Mouse (Mus musculus) left cerebral cortex, postnatal 25 days (tissue): ENCODE measurements around the gene Cyb5rl. TPM values are rescaled to one million over a fixed set of nuclear protein-coding genes. Genes with fewer than 3 reads are reported as not detected.
A peak's percentile ranks its signal among the peaks of the same experiment; 100 is the strongest.

Experiments
- DNase-seq, 2 experiments: peaks; one replicate each; pipeline ENCODE4 v3.0.0; 2022; ENCODE audit warnings: low spot score in 2 of 2, mixed read lengths in 1 of 2
- intact Hi-C: fragments of 180-260 bp; cut with DNase I; formaldehyde crosslinking; loops from one replicate; pipeline ENCODE4 v1.15.1; 2025
- total RNA-seq, 2 experiments: library from RNA; stranded (reverse); gene quantifications; 2 replicates each; pipeline ENCODE4 v1.2.3; 2021

Cyb5rl gene
- 1 to 10 TPM; 6.5 to 7.4 TPM for total RNA-seq

- intact Hi-C loops: no loop called here
- DNase-seq: peak; percentile 96 to 99
These were observed at the start of gene Cyb5rl, which contains the start of gene Mrpl37 for GRCm38 (mm10) chr4:107066252-107067124. Gene Cyb5rl, plus strand, starts transcription at chr4:107066988. Gene Mrpl37, minus strand, starts transcription at chr4:107066868.

DNA sequence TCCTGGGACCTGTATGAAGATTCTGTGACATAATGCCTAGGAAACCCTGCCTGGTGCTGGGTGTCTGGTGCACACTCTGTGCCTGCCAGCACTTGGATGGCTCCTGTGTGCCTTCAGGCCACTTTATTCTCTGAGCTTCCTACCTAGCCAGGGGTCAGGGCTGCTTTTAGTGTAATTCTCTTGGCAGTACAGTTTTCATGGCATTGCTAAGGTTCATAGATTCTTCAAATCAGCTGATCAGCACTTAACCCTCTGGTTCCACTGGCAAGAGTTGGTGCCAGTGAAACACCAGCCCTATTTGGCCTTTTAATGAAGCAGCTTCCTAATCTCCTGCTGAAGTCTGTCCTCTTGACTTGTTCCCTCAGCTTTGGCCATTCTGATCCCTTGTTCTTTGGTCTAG lies 49.5 kb upstream of the Cyb5rl start:
- no peak for DNase-seq
- intact Hi-C loops: no loop called here

DNA sequence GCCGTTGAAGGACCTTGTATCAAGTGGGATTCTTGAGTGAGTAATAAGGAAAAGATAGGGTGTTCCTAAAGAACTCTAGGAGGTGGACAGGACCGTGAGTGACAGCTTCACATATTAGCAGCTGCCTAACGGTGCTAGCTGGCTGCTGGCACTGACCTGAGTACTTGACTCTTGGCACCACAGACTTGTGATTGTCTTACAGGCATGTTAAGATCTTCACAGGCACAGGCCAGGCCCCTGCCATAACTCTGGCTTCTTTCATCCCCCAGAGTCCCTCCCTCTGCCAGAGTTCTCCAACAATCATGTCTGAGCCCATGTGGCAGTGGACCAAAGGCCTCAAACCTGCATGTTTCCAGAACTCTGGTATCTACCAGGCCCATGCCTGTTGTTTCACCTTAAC lies 48.3 kb upstream of the Cyb5rl start:
- intact Hi-C loops: no loop called here
- no peak for DNase-seq

- intact Hi-C loops: no loop called here
- DNase-seq: peak; percentile 57 to 80
These were observed 47.8 kb upstream of the Cyb5rl start for GRCm38 (mm10) chr4:107019027-107019426.

DNA sequence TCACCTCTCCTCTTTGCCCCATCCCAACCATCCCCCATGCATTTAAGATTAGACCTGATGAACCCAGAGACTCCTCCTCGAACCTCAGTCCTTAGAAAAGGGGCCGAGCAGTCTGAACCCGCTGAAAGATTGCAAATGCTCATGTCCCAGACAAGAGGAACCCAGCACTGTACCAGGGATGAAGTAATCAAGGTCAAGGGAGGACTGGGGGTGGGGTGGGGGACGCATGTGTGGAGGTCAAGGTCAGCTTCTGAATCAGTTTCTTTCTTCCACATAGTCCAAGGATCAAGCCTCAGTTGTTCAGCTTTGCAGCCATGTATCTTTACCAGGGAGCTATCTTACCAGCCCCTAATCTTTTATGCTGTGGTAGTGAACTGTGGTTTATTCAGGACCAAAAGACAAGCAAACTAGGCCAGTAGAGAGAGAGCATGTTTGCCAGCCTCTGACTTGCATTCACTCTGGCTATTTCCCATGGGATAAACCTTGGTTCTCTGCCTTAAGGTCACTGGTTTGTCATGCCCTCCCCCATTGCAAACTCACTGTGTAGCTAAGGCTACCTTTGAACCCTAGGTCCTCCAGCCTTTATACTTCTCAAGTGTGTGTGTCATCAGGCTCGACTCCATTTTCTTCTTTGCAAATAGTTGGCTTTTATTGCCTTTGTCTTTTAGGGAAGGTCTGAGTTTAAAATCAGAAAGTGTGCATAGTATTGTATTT lies 46.3 kb upstream of the Cyb5rl start:
- DNase-seq: no peak
- intact Hi-C loops: no loop called here

DNA sequence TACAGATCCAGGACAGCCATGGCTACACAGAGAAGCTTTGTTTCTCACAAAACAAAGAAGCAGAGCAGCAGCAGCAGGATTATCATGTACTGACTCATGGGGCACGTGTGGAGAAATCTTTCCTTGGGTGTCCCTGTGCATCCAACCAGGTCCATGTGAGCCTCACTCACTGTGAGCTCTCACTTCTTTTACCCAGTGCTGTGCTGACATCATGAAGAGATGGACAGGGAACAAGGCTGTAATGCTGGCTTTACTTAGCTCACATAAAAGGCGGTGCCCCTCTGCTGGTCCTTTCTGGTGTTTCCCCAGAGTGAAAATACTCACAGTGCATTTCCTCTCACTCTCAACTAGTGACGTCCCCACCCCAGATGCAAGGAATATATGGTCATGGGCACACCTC lies 45.3 kb upstream of the Cyb5rl start:
- no peak for DNase-seq
- intact Hi-C loops: no loop called here

DNA sequence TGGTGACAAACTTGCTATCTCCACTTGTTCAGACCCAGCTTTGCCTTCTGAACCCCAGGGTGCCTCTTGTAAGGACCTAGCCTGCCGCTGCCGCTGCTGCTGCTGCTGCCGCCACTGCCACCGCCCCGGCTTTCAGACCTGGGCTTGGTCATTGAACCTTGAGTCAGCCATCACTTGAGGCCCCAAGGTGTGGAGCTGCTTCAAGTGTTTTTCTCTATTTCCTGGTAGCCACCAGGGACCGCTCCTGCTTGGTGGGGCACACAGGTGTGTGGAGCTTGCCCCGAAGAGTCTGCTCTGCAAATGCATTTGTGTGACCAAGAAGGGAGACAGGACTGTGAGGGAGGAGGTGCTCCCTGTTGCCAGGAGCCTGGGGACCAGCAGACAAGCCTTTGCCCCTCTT lies 41.9 kb upstream of the Cyb5rl start:
- no peak for DNase-seq
- intact Hi-C loops: no loop called here

GRCm38 (mm10) chr4:107025369-107025768 lies 41.4 kb upstream of the Cyb5rl start:
- no peak for DNase-seq
- intact Hi-C loops: no loop called here

GRCm38 (mm10) chr4:107026451-107026850 lies 40.3 kb upstream of the Cyb5rl start:
- intact Hi-C loops: no loop called here
- no peak for DNase-seq

GRCm38 (mm10) chr4:107035689-107036088 lies 31.1 kb upstream of the Cyb5rl start:
- DNase-seq: no peak
- intact Hi-C loops: no loop called here

DNA sequence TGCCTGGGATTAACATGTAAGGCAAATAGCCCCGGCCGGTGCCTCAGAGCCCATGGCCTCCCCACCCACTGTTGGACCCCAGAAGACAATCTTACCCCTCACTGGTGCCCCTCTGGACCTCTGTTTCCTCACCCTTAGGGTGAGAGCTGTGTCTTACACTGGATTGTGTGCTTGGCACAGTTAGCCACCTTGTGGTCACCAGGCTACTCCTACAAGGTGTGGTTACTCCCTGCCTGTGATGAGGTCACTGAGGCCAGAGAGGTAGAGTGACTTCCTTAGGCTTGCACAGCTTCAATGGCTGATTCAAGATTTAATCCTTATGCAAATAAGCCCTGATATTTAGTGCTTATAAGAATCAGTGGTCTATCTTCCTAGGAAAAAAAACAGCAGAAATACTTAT lies 29.8 kb upstream of the Cyb5rl start:
- intact Hi-C loops: no loop called here
- DNase-seq: no peak

DNA sequence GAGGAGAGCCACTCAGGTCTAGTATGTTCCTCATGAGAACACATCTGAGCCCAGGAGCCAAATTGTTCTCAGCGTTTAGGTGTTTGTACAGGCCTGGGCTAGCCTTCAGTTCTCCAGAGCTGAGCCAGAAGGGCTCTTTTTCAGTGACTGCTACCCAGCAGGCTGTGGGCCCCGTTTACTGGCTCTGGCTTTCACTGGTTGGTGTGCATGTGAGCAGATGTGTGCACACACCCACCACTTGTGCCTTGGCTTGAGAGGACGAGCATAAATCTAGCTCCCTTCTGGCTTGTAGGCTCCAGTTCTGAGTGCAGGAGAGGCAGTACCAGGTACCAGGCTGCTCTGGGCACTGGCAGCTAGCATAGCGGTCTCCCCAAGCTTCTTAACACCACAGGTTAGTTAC lies 28.5 kb upstream of the Cyb5rl start:
- intact Hi-C loops: no loop called here
- DNase-seq: peak in 1 of 2 experiments; percentile 81

GRCm38 (mm10) chr4:107039270-107039669 lies 27.5 kb upstream of the Cyb5rl start:
- DNase-seq: peak; percentile 44 to 50
- intact Hi-C loops: no loop called here

DNA sequence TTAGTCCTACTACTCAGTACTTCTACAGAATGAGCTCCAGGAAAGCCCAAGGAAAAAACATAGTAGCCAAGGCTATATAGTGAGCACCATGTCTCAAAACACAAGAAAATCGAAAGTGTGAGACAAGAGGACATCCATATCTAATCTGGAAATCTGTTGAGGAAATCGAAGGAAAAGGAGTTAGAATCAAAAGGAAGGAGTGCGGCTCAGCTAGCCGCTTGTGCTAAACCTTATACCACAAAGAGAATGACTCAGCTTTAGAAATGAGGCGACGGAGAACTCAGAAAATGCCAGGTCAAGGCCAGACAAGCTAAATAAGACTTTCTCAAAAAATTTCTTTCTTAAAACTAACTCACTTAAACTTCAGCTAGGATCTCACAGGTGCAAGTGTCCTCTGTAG lies 24.5 kb upstream of the Cyb5rl start:
- no peak for DNase-seq
- intact Hi-C loops: no loop called here

GRCm38 (mm10) chr4:107045188-107045587 lies 21.6 kb upstream of the Cyb5rl start:
- no peak for DNase-seq

GRCm38 (mm10) chr4:107047806-107048205 lies 19.0 kb upstream of the Cyb5rl start:
- DNase-seq: peak in 1 of 2 experiments; percentile 43
- intact Hi-C loops: loop anchor here (5.0 kb wide), 1 partner anchor 211 kb away; no protein-coding TSS in a partner anchor

More at GRCm38 (mm10) chr4:107045188-107045587, 21.6 kb upstream of the Cyb5rl start:
- intact Hi-C loops: loop anchor here (5.0 kb wide), 1 partner anchor 208 kb away; no protein-coding TSS in a partner anchor

GRCm38 (mm10) chr4:107048568-107049162 lies 18.1 kb upstream of the Cyb5rl start:
- DNase-seq: no peak
- intact Hi-C loops: loop anchor here (5.0 kb wide), 1 partner anchor 211 kb away; no protein-coding TSS in a partner anchor

DNA sequence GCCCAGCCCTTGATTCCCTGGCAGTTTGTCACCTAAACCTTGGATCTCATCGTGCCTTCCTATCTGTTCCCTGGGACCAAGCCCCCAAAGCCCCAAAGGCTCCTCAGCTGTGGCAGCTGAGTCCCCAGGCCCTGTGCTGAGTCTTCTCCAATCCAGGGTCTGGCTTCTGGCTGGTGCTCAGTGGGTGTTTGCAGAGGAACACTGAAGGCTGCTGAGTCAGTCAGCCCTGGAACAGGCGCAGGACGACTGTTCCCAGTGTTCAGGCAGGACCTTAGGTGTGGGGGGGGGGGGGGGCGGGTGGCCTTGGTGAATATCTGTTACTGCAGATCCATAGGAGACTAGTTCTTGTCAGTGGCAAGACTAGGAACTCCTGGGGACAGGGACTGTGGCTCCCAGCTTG lies 14.9 kb upstream of the Cyb5rl start:
- DNase-seq: no peak
- intact Hi-C loops: no loop called here

- intact Hi-C loops: no loop called here
- DNase-seq: no peak
These were observed 13.7 kb upstream of the Cyb5rl start for GRCm38 (mm10) chr4:107052962-107053553.

- no peak for DNase-seq
- intact Hi-C loops: no loop called here
These were observed 10.7 kb upstream of the Cyb5rl start for GRCm38 (mm10) chr4:107056088-107056487.
